18 mouse cellular contexts compared by ENCODE assay signal in genomic region chr5:12751514-12751913, GRCm38 (mm10).
A peak's percentile ranks its signal among the peaks of the same experiment; 100 is the strongest.
DNase-seq lines count a peak whose midpoint lies in the region; ATAC-seq and TF ChIP-seq lines count a peak whose summit lies in the region.
"Had no signal": no experiment of that assay in that cellular context is flagged by ENCODE, and none has a peak within 500 bp of the region (broad histone marks: within the 10 kb centered on the region; RNA-seq: fewer than 3 reads in every experiment).

No protein-coding gene starts in this region.

- no peak overlapping the region for H3K4me3 ChIP-seq in kidney, embryonic 15.5 days (replicated peaks)
- H3K4me3 ChIP-seq in neural tube, embryonic 13.5 days = no peak overlapping the region
- no peak overlapping the region for H3K4me3 ChIP-seq in intestine, postnatal 0 days (ENCODE audit: low read depth, low read length)
- H3K4me3 ChIP-seq: heart, adult 2 months; liver, embryonic 13.5 days; midbrain, embryonic 10.5 days had no signal

- H3K9me3 ChIP-seq in kidney, embryonic 15.5 days (replicated peaks) = no peaks in the 10 kb centered on the region
- H3K9me3 ChIP-seq in neural tube, embryonic 13.5 days = no peaks in the 10 kb centered on the region
- H3K9me3 ChIP-seq in intestine, postnatal 0 days (ENCODE audit: control insufficient read depth) = no peaks in the 10 kb centered on the region
- H3K9me3 ChIP-seq: liver, embryonic 13.5 days; midbrain, embryonic 10.5 days had no signal

- H3K27me3 ChIP-seq in kidney, embryonic 15.5 days = no peaks in the 10 kb centered on the region
- H3K27me3 ChIP-seq in neural tube, embryonic 13.5 days = no peaks in the 10 kb centered on the region
- H3K27me3 ChIP-seq in intestine, postnatal 0 days (replicated peaks; ENCODE audit: control insufficient read depth, insufficient read depth, low read length) = no peaks in the 10 kb centered on the region
- H3K27me3 ChIP-seq: liver, embryonic 13.5 days had no signal

- no peak overlapping the region for H3K27ac ChIP-seq in kidney, embryonic 15.5 days
- H3K27ac ChIP-seq in neural tube, embryonic 13.5 days (replicated peaks) = no peak overlapping the region
- H3K27ac ChIP-seq in intestine, postnatal 0 days (ENCODE audit: low read depth, low read length) = no peak overlapping the region
- H3K27ac ChIP-seq: heart, adult 2 months; liver, embryonic 13.5 days; midbrain, embryonic 10.5 days; stomach, postnatal 0 days had no signal

- no peaks in the 10 kb centered on the region for H3K4me1 ChIP-seq in kidney, embryonic 15.5 days
- no peaks in the 10 kb centered on the region for H3K4me1 ChIP-seq in neural tube, embryonic 13.5 days (replicated peaks)
- no peaks in the 10 kb centered on the region for H3K4me1 ChIP-seq in intestine, postnatal 0 days (replicated peaks; ENCODE audit: control insufficient read depth, insufficient read depth, low read length)
- H3K4me1 ChIP-seq: liver, embryonic 13.5 days; midbrain, embryonic 10.5 days had no signal

- ATAC-seq in kidney, embryonic 15.5 days (replicated peaks; ENCODE audit: low FRiP score) = peak; percentile 87
- ATAC-seq in neural tube, embryonic 13.5 days (ENCODE audit: low read depth) = peak; percentile 53; the same call in 1 of the 2 replicates
- ATAC-seq in intestine, postnatal 0 days = no peak

- H3K4me2 ChIP-seq in kidney, embryonic 15.5 days = no peak overlapping the region
- no peak overlapping the region for H3K4me2 ChIP-seq in neural tube, embryonic 13.5 days
- no peak overlapping the region for H3K4me2 ChIP-seq in intestine, postnatal 0 days (replicated peaks; ENCODE audit: low read depth)
- H3K4me2 ChIP-seq: liver, embryonic 13.5 days had no signal

- no peak for DNase-seq in kidney, adult 9 months
- DNase-seq in embryo, embryonic 10.5 days (ENCODE audit: low spot score) = peak; percentile 63
- peak; percentile 18 for DNase-seq in forelimb bud, embryonic 11.5 days (ENCODE audit: low read depth, low spot score)
- no peak for DNase-seq in thymus, postnatal 10 days (ENCODE audit: low spot score in 2 of 2)
- DNase-seq: adrenal gland, adult 8-10 months; cerebellum, adult 8-10 months; gastrocnemius, postnatal 10 days; heart, adult 2 months; heart, postnatal 14 days; kidney, postnatal 14 days; liver, embryonic 13.5 days; lung, postnatal 10 days; thymus, postnatal 4 days had no signal

- H3K36me3 ChIP-seq in kidney, embryonic 15.5 days = no peaks in the 10 kb centered on the region
- H3K36me3 ChIP-seq in neural tube, embryonic 13.5 days = no peaks in the 10 kb centered on the region
- no peaks in the 10 kb centered on the region for H3K36me3 ChIP-seq in intestine, postnatal 0 days (ENCODE audit: control insufficient read depth, insufficient read depth)
- H3K36me3 ChIP-seq: liver, embryonic 13.5 days; midbrain, embryonic 10.5 days had no signal

- 22% methylated on average over 5 of the region's 5 CpGs for WGBS in kidney, embryonic 15.5 days
- WGBS in neural tube, embryonic 13.5 days = 34% methylated on average over 5 of the region's 5 CpGs
- 32% methylated on average over 5 of the region's 5 CpGs for WGBS in intestine, postnatal 0 days

- no peak overlapping the region for H3K9ac ChIP-seq in kidney, embryonic 15.5 days
- no peak overlapping the region for H3K9ac ChIP-seq in neural tube, embryonic 13.5 days
- no peak overlapping the region for H3K9ac ChIP-seq in intestine, postnatal 0 days (ENCODE audit: low read depth, low read length)
- H3K9ac ChIP-seq: liver, embryonic 13.5 days had no signal

- TF ChIP-seq CTCF in intestine, postnatal 0 days (IDR thresholded peaks at IDR 0.05; ENCODE audit: low read depth) = no peak

Comparison
In these comparisons a context has a peak if more than half of its experiments do, and no peak if none do; other contexts are left out.
1. DNase-seq: peak in embryo, embryonic 10.5 days (single experiment) and forelimb bud, embryonic 11.5 days (single experiment); none in kidney, adult 9 months (single experiment) and thymus, postnatal 10 days (0 of 2).